Mouse (Mus musculus) cerebellum, adult 2 months (tissue): ENCODE results near the gene Srm.

Experiments used
- CTCF ChIP-seq: fragments of 200-500 bp; IDR thresholded peaks from 2 replicates; pipeline ENCODE4 v1.5.1; 2011; ENCODE audit warnings: low read depth, mild to moderate bottlenecking, control low read depth, low read length, moderate library complexity, borderline replicate concordance; ENCODE audit not compliant: insufficient read depth
- POLR2A ChIP-seq: fragments of 200-500 bp; IDR thresholded peaks from 2 replicates; pipeline ENCODE4 v1.6.1; 2011; ENCODE audit warnings: low read length, control low read depth, borderline replicate concordance; ENCODE audit not compliant: insufficient read depth

GRCm38 (mm10) chr4:148643291-148644156, 52.2 kb downstream of the Srm start, which contains the start of gene Gm572:
- TF ChIP-seq POLR2A (no peak), CTCF (no peak)
